Mouse (Mus musculus): ENCODE measurements around the gene Cdc14a. TPM values are rescaled to one million over a fixed set of nuclear protein-coding genes. Genes with fewer than 3 reads are reported as not detected.
A peak's percentile ranks its signal among the peaks of the same experiment; 100 is the strongest.

Cdc14a gene
- total RNA-seq (2021): 10 to 100 TPM; 20.6 to 23.8 TPM
- long read RNA-seq, experiment 1, partial matches to known transcripts: 1 of 10 reads
- long read RNA-seq, experiment 1, other reads (novel, unspliced or antisense): 9 of 10 reads
- long read RNA-seq, experiment 2, partial matches to known transcripts: 1 of 14 reads
- long read RNA-seq, experiment 2, other reads (novel, unspliced or antisense): 12 of 14 reads

- intact Hi-C loops (cut with DNase I): loop anchor here (2.0 to 5.0 kb wide), 3 partner anchors 27 to 84 kb away; partner anchors contain the start of gene Rtca
Observed at GRCm38 (mm10) chr3:116423353-116424159, at the start of gene Cdc14a. Gene Cdc14a (minus strand): TSS chr3:116424032.

GRCm38 (mm10) chr3:116465709-116466108, 41.9 kb upstream of the Cdc14a start:
- DNase-seq: no peak
- intact Hi-C loops (cut with DNase I): no loop called here

More at GRCm38 (mm10) chr3:116423353-116424159, at the start of gene Cdc14a:
- peak; percentile 70 to 72 for DNase-seq

- DNase-seq: no peak
- intact Hi-C loops (cut with DNase I): no loop called here
Observed at GRCm38 (mm10) chr3:116464318-116464717, 40.5 kb upstream of the Cdc14a start.

- no peak for DNase-seq
- intact Hi-C loops (cut with DNase I): no loop called here
Observed at GRCm38 (mm10) chr3:116461053-116461452, 37.2 kb upstream of the Cdc14a start.

GRCm38 (mm10) chr3:116454529-116454928, 30.7 kb upstream of the Cdc14a start:
- intact Hi-C loops (cut with DNase I): no loop called here
- no peak for DNase-seq

GRCm38 (mm10) chr3:116450741-116451140, 26.9 kb upstream of the Cdc14a start:
- intact Hi-C loops (cut with DNase I): no loop called here

GRCm38 (mm10) chr3:116444327-116444726, 20.5 kb upstream of the Cdc14a start:
- DNase-seq: no peak
- intact Hi-C loops (cut with DNase I): no loop called here

More at GRCm38 (mm10) chr3:116450741-116451140, 26.9 kb upstream of the Cdc14a start:
- DNase-seq: no peak

GRCm38 (mm10) chr3:116442788-116443187, 19.0 kb upstream of the Cdc14a start:
- intact Hi-C loops (cut with DNase I): no loop called here
- DNase-seq: no peak

GRCm38 (mm10) chr3:116441518-116442205, 17.8 kb upstream of the Cdc14a start:
- DNase-seq: no peak

GRCm38 (mm10) chr3:116440066-116440997, 16.5 kb upstream of the Cdc14a start:
- intact Hi-C loops (cut with DNase I): no loop called here
- DNase-seq: no peak

More at GRCm38 (mm10) chr3:116441518-116442205, 17.8 kb upstream of the Cdc14a start:
- intact Hi-C loops (cut with DNase I): no loop called here

GRCm38 (mm10) chr3:116436811-116437601, 13.2 kb upstream of the Cdc14a start:
- DNase-seq: no peak
- intact Hi-C loops (cut with DNase I): no loop called here

GRCm38 (mm10) chr3:116436113-116436512, 12.3 kb upstream of the Cdc14a start:
- no peak for DNase-seq
- intact Hi-C loops (cut with DNase I): no loop called here

- intact Hi-C loops (cut with DNase I): loop anchor here (5.0 kb wide), 1 partner anchor 38 kb away; no protein-coding TSS in a partner anchor
- no peak for DNase-seq
Observed at GRCm38 (mm10) chr3:116434757-116435156, 10.9 kb upstream of the Cdc14a start.

- intact Hi-C loops (cut with DNase I): loop anchor here (5.0 kb wide), 1 partner anchor 66 kb away; no protein-coding TSS in a partner anchor
- no peak for DNase-seq
Observed at GRCm38 (mm10) chr3:116425901-116426300, 2.1 kb upstream of the Cdc14a start.

GRCm38 (mm10) chr3:116424973-116425284, 1.1 kb upstream of the Cdc14a start:
- intact Hi-C loops (cut with DNase I): loop anchor here (5.0 kb wide), 3 partner anchors 67 to 83 kb away; partner anchors contain the start of gene Rtca
- DNase-seq: peak; percentile 62 to 74

GRCm38 (mm10) chr3:116424160-116424972, 534 bp upstream of the Cdc14a start:
- intact Hi-C loops (cut with DNase I): loop anchor here (5.0 kb wide), 2 partner anchors 82 to 83 kb away; partner anchors contain the start of gene Rtca

GRCm38 (mm10) chr3:116422795-116423352, 958 bp downstream of the Cdc14a start:
- intact Hi-C loops (cut with DNase I): loop anchor here (2.0 to 5.0 kb wide), 3 partner anchors 26 to 84 kb away; partner anchors contain the start of gene Rtca
- DNase-seq: peak in 1 of 2 experiments; percentile 21

More at GRCm38 (mm10) chr3:116424160-116424972, 534 bp upstream of the Cdc14a start:
- no peak for DNase-seq

GRCm38 (mm10) chr3:116422074-116422473, 1.8 kb downstream of the Cdc14a start:
- no peak for DNase-seq
- intact Hi-C loops (cut with DNase I): loop anchor here (2.0 to 5.0 kb wide), 3 partner anchors 25 to 85 kb away; partner anchors contain the start of gene Rtca

Measured in gastrocnemius, postnatal 36 days (tissue).